Mouse (Mus musculus): ENCODE results near the gene Ccr1.
A peak's percentile ranks its signal among the peaks of the same experiment; 100 is the strongest.

Gene Ccr1

GRCm38 (mm10) chr9:123926041-123926440 is 42.5 kb downstream of the Ccr1 start:
- DNase-seq, result peak; percentile 80

- DNase-seq, result peak; percentile 89
Observed at GRCm38 (mm10) chr9:123925101-123925946, 43.2 kb downstream of the Ccr1 start.

GRCm38 (mm10) chr9:123924589-123925066 is 43.9 kb downstream of the Ccr1 start:
- DNase-seq, result peak; percentile 93

GRCm38 (mm10) chr9:123924035-123924434 is 44.5 kb downstream of the Ccr1 start:
- peak; percentile 81 for DNase-seq

- no peak for DNase-seq
Observed at GRCm38 (mm10) chr9:123923146-123923991, 45.1 kb downstream of the Ccr1 start.

Data from lung, postnatal 14 days (tissue).